Mouse (Mus musculus) heart, embryonic 15.5 days (tissue): ENCODE results near the gene Tysnd1. TPM values are rescaled to one million over a fixed set of nuclear protein-coding genes. Genes with fewer than 3 reads are reported as not detected.
A peak's percentile ranks its signal among the peaks of the same experiment; 100 is the strongest.

Experiments used
- ATAC-seq: fragments of 200-750 bp; cut with Nextera tagmentation; replicated peaks from 2 replicates; pipeline ENCODE4 v1.8.0; 2017; ENCODE audit warnings: low read depth, moderate TSS enrichment; ENCODE audit not compliant: insufficient number of reproducible peaks, insufficient read depth, low FRiP score
- H3K27ac ChIP-seq: fragments of 300-500 bp; sonication (generic); 2 replicates; pipeline ENCODE4 v1.5.1; 2015; ENCODE audit warnings: mild to moderate bottlenecking, inconsistent platforms
- H3K27me3 ChIP-seq: fragments of 300-500 bp; sonication (generic); 2 replicates; pipeline ENCODE4 v1.6.1; 2015; ENCODE audit warnings: inconsistent platforms
- H3K36me3 ChIP-seq: fragments of 300-500 bp; sonication (generic); 2 replicates; pipeline ENCODE4 v1.6.1; 2015; ENCODE audit warnings: mild to moderate bottlenecking, inconsistent platforms
- H3K4me1 ChIP-seq: fragments of 300-500 bp; sonication (generic); replicated peaks from 2 replicates; pipeline ENCODE4 v1.6.1; 2015; ENCODE audit warnings: inconsistent platforms
- H3K4me2 ChIP-seq: fragments of 300-500 bp; sonication (generic); 2 replicates; pipeline ENCODE4 v1.6.1; 2015; ENCODE audit warnings: inconsistent platforms, mild to moderate bottlenecking, moderate library complexity
- H3K4me3 ChIP-seq: fragments of 300-500 bp; sonication (generic); 2 replicates; pipeline ENCODE4 v1.5.1; 2015; ENCODE audit warnings: mild to moderate bottlenecking, inconsistent platforms
- H3K9ac ChIP-seq: fragments of 300-500 bp; sonication (generic); 2 replicates; pipeline ENCODE4 v1.6.1; 2015; ENCODE audit warnings: mild to moderate bottlenecking, inconsistent platforms
- H3K9me3 ChIP-seq: fragments of 300-500 bp; sonication (generic); replicated peaks from 2 replicates; pipeline ENCODE4 v1.6.1; 2016; ENCODE audit warnings: inconsistent platforms
- WGBS: fragments of 180-500 bp; shearing (Covaris S2); methylation state at CpG from one replicate; pipeline ENCODE4 v1.1.7; 2015; ENCODE audit warnings: mixed read lengths; 5-methylcytosine and 5-hydroxymethylcytosine counted together
- polyA plus RNA-seq: library from polyadenylated mRNA; unstranded; fragments of >200 nt; fragmentation: Nextera tagmentation; extraction: Ambion mirVana; gene quantifications from 2 replicates; pipeline ENCODE4 v1.2.1, GENCODE M21; 2015

Gene Tysnd1
- polyA plus RNA-seq, 1 experiment from 2014 or later: 21.5 TPM

DNA sequence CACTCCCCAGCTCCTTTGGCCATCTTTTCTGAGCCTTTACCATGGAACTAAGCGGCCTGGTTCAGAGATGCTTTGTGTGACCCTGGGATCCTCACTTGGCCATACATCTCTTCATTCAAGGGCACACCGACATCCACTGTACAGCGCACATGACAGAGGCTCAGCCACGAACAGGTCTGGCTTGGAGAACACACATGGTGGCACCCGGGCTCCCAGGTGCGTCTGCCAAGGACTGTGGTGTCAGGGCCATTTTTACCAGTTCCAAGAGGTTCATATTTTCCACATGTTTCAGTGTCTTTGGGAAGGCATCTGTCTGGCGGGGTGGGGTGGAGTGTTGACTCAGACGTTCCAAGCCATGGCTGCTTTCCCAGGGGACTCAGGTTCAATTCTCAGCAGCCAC lies 47.0 kb downstream of the Tysnd1 start:
- H3K9ac ChIP-seq: no peak overlapping the region
- no peaks in the 10 kb centered on the region for H3K9me3 ChIP-seq
- 90% methylated on average over 8 of the region's 8 CpGs for WGBS
- no peaks in the 10 kb centered on the region for H3K27me3 ChIP-seq
- H3K4me1 ChIP-seq: no peaks in the 10 kb centered on the region
- H3K27ac ChIP-seq: no peak overlapping the region
- no peak for ATAC-seq
- no peak overlapping the region for H3K4me3 ChIP-seq
- no peak overlapping the region for H3K4me2 ChIP-seq
- H3K36me3 ChIP-seq: peaks cover 74% of the 10 kb centered on the region

DNA sequence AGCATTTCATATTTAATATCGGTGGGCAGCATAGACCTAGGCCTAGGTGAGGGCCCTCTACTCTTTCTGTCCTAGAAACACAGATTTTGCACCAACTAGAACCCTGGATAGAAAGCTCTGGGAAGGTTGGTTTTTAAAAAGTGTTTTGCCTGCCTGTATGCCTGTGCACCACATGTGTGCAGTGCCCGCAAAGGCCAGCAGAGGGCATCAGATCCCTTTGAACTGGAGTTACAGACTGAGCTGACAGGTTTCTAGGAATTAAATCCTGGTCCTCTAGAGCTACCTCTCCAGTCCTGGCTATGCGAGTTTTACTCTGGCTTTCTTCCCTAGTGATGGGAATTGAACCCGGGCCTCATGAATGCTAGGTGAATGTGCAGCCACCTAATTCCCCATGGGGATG lies 49.8 kb downstream of the Tysnd1 start:
- WGBS: 85% methylated on average over 4 of the region's 4 CpGs
- ATAC-seq: no peak
- Histone ChIP-seq H3K4me2 (no peak overlapping the region), H3K4me1 (no peaks in the 10 kb centered on the region), H3K36me3 (peaks cover 74% of the 10 kb centered on the region), H3K27me3 (no peaks in the 10 kb centered on the region), H3K27ac (no peak overlapping the region), H3K9me3 (no peaks in the 10 kb centered on the region), H3K9ac (no peak overlapping the region), H3K4me3 (no peak overlapping the region)

DNA sequence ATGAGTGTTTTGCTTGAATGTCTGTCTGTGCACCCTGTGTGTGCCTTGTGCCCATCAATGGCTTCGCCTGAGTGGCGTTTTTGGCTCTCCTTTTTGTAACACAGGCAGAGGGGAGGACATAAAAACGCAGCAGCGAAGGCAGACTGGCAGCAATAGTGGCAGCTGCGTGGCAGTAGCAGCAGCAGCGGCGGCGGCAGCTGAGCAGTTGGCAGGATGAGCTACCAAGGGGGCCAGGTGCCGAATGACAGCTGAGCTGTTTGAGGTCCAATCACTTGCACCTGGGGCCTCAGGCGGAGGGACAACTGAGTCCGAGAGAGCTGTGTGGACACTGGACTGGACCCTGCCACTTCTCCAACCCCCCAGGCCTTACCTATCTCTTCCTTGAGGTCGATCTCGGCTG lies 52.0 kb downstream of the Tysnd1 start:
- Histone ChIP-seq H3K9ac (no peak overlapping the region), H3K4me3 (no peak overlapping the region), H3K4me1 (peaks cover 9% of the 10 kb centered on the region), H3K36me3 (peaks cover 64% of the 10 kb centered on the region), H3K27ac (no peak overlapping the region), H3K4me2 (no peak overlapping the region), H3K9me3 (no peaks in the 10 kb centered on the region), H3K27me3 (no peaks in the 10 kb centered on the region)
- ATAC-seq: no peak
- 89% methylated on average over 13 of the region's 13 CpGs for WGBS

DNA sequence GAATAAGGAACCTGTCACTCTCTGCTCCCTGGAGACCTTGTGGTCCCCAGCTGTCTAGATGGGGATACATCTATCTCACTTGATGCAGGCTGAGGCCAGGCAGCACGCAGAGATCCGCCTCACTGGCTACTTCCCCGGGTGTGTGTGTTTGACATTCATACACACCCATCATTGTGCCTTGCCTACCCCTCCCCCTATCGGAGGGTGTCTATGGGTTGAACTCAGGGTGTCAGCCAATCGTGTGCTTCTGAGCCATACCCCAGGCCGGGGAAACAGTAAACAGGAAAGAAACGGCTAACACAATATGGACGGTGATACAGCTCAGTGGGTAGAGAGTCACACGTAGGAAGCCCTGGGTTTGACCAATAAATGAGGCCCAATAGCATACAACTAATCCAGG lies 54.7 kb downstream of the Tysnd1 start:
- Histone ChIP-seq H3K9me3 (no peaks in the 10 kb centered on the region), H3K9ac (no peak overlapping the region), H3K4me1 (peaks cover 9% of the 10 kb centered on the region), H3K36me3 (peaks cover 44% of the 10 kb centered on the region), H3K4me3 (no peak overlapping the region), H3K27ac (no peak overlapping the region), H3K27me3 (no peaks in the 10 kb centered on the region), H3K4me2 (no peak overlapping the region)
- 80% methylated on average over 9 of the region's 9 CpGs for WGBS
- ATAC-seq: no peak

DNA sequence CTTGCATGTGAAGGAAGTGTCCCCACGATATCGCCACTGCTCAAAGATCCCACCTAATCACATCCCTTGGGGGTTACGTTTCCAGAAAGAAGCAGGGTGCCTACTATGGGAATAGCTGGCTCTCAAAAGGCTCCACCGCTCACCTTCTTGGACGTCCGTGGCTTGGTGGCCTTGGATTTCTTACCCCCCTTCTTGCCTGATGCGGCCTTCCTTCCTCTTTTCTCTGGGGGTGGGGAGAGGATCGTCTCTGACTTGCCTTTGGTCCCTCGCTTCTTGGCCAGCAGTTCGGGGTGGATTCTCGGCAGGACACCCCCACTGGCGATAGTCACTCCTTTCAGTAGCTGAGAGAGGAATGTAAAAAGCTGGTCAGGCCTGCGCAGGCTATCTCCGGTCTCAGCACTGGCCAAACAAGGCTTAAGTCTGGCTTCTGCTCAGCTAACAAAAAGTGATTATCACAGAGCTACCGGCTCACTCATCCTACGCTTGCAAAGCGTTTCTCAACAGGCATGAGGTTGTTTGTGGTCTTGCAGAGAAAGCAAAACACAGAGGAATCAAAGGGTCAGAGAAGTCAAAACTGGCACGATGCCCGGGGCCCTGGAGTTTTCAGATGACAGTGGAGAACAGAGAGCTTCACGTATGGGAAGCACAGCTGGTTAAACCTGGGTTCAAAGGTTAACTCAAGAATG lies 56.4 kb downstream of the Tysnd1 start:
- Histone ChIP-seq H3K27ac (peak overlapping the region; percentile 72), H3K4me2 (no peak overlapping the region), H3K9me3 (no peaks in the 10 kb centered on the region), H3K4me1 (peaks cover 9% of the 10 kb centered on the region), H3K36me3 (peaks cover 27% of the 10 kb centered on the region; the same call in 1 of the 2 replicates), H3K4me3 (no peak overlapping the region), H3K27me3 (no peaks in the 10 kb centered on the region), H3K9ac (no peak overlapping the region)
- peak; percentile 60 for ATAC-seq
- 61% methylated on average over 20 of the region's 20 CpGs for WGBS

Other genes with a start within 250 kb of the Tysnd1 start
- gene Eif4ebp2, start 242.9 kb upstream of the Tysnd1 start, polyA plus RNA-seq: 50.6 and 63.6 TPM in 2 replicates
- gene Lrrc20, start 219.7 kb upstream of the Tysnd1 start, polyA plus RNA-seq: 10.4 and 12.9 TPM in 2 replicates
- not detected in 2 replicates for gene Npffr1, start 100.0 kb upstream of the Tysnd1 start, polyA plus RNA-seq
- 84.9 and 95.0 TPM in 2 replicates for gene Ppa1, start 47.0 kb upstream of the Tysnd1 start, polyA plus RNA-seq
- gene Sar1a, start 15.2 kb upstream of the Tysnd1 start, polyA plus RNA-seq: 145 and 178 TPM in 2 replicates
- 22.0 and 25.7 TPM in 2 replicates for gene Aifm2, start 19.7 kb downstream of the Tysnd1 start, polyA plus RNA-seq
- gene H2afy2, start 88.6 kb downstream of the Tysnd1 start, polyA plus RNA-seq: 42.8 and 57.8 TPM in 2 replicates